Mouse (Mus musculus) liver, embryonic 14.5 days (tissue): ENCODE results near the gene Atp6v0b.

Experiments
- CTCF ChIP-seq: IDR thresholded peaks from 2 replicates; pipeline ENCODE4 v1.5.1; 2016; ENCODE audit warnings: antibody characterized with exemption, low read depth, control low read depth
- EP300 ChIP-seq: IDR thresholded peaks from 2 replicates; pipeline ENCODE4 v1.6.1; 2016; ENCODE audit warnings: antibody characterized with exemption, low read depth

- no peak for TF ChIP-seq EP300
- TF ChIP-seq CTCF, result no peak
Measured at GRCm38 (mm10) chr4:117933248-117933647, 46.1 kb upstream of the Atp6v0b start.
